Mouse (Mus musculus) testis, adult 2 months (tissue): ENCODE measurements around the gene Bri3bp.

Source experiments
- CTCF ChIP-seq: fragments of 200-500 bp; IDR thresholded peaks from 2 replicates; pipeline ENCODE4 v1.5.1; 2012; ENCODE audit warnings: low read depth, mild to moderate bottlenecking, inconsistent platforms, low read length, moderate library complexity; ENCODE audit not compliant: control insufficient read depth, insufficient read depth, insufficient replicate concordance
- POLR2A ChIP-seq: fragments of 200-500 bp; IDR thresholded peaks from 2 replicates; pipeline ENCODE4 v1.6.1; 2012; ENCODE audit warnings: low read depth, mild to moderate bottlenecking, inconsistent platforms, low read length, moderate library complexity; ENCODE audit not compliant: control insufficient read depth

GRCm38 (mm10) chr5:125501505-125501904 lies 60.1 kb downstream of the Bri3bp start:
- TF ChIP-seq POLR2A (no peak), CTCF (no peak)
